Mouse (Mus musculus): ENCODE results near the gene Nfib. TPM values are rescaled to one million over a fixed set of nuclear protein-coding genes. Genes with fewer than 3 reads are reported as not detected.

Gene Nfib
- polyA plus RNA-seq, 2 experiments, result 57.3 to 126 TPM

DNA sequence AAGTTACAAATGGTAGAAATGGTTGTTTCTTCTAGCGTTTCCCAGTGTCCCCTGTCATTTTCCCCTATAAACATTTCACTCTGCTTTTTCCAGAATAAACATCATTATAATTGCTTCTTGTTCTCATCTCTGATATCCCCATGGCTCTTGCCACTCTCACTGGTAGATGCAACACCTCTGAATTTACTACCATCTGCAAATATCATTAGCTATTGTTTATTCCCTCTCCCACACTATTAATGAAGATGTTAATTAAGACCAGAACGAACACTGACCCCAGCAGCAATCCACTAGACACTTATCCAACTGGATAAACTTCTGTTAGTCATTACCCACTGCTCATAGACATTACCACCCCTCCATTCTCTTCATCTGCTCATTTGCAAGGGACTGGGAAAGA is 176.6 kb downstream of the Nfib start:
- Histone ChIP-seq H3K4me3 (replicated peaks; ENCODE audit: low read length) (no peak overlapping the region), H3K4me1 (ENCODE audit: control insufficient read depth, insufficient read depth, low read length) (peaks cover 14% of the 10 kb centered on the region), H3K36me3 (ENCODE audit: control insufficient read depth, insufficient read depth, low read length) (no peaks in the 10 kb centered on the region), H3K27ac (replicated peaks; ENCODE audit: low read depth, low read length) (no peak overlapping the region), H3K9ac (ENCODE audit: low read depth, low read length, severe bottlenecking) (no peak overlapping the region), H3K27me3 (ENCODE audit: control insufficient read depth, insufficient read depth, low read length) (no peaks in the 10 kb centered on the region), H3K4me2 (replicated peaks; ENCODE audit: low read depth, low read length, severe bottlenecking) (no peak overlapping the region), H3K9me3 (ENCODE audit: control insufficient read depth, low read length) (no peaks in the 10 kb centered on the region)
- no peak for ATAC-seq (ENCODE audit: low FRiP score, low read depth)
- WGBS, result 35% methylated on average over 2 of the region's 2 CpGs
- DNase-seq (ENCODE audit: low spot score), result no peak
- TF ChIP-seq POLR2A (IDR thresholded peaks at IDR 0.05; ENCODE audit: borderline replicate concordance, extremely low read depth, insufficient read depth, insufficient read length), result no peak

DNA sequence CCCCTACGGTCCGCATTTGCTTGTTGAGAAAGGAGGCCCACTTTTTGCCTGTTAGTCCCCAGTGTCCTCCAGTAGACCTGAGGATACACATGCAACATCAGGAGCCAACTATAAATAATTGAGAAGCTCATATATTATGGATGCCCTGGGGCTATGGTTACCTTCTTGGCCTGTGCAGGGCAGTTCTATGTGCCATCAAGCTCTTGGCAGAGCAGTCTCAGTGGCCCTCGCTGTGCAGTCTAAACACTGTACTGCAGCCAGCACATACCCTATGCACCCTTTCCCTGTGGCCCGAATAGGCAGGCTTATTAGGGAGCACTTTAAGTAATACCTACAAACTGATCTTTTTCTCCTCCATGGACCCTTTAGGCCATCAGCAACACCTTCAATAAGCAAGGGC is 185.6 kb downstream of the Nfib start:
- Histone ChIP-seq H3K27me3 (ENCODE audit: control insufficient read depth, insufficient read depth, low read length) (no peaks in the 10 kb centered on the region), H3K4me3 (replicated peaks; ENCODE audit: low read length) (no peak overlapping the region), H3K36me3 (ENCODE audit: control insufficient read depth, insufficient read depth, low read length) (no peaks in the 10 kb centered on the region), H3K4me1 (ENCODE audit: control insufficient read depth, insufficient read depth, low read length) (no peaks in the 10 kb centered on the region), H3K4me2 (replicated peaks; ENCODE audit: low read depth, low read length, severe bottlenecking) (no peak overlapping the region), H3K9ac (ENCODE audit: low read depth, low read length, severe bottlenecking) (no peak overlapping the region), H3K9me3 (ENCODE audit: control insufficient read depth, low read length) (no peaks in the 10 kb centered on the region), H3K27ac (replicated peaks; ENCODE audit: low read depth, low read length) (no peak overlapping the region)
- DNase-seq (ENCODE audit: low spot score) (no peak), ATAC-seq (ENCODE audit: low FRiP score, low read depth) (no peak)
- 79% methylated on average over 4 of the region's 4 CpGs for WGBS
- TF ChIP-seq POLR2A (IDR thresholded peaks at IDR 0.05; ENCODE audit: borderline replicate concordance, extremely low read depth, insufficient read depth, insufficient read length), result no peak

DNA sequence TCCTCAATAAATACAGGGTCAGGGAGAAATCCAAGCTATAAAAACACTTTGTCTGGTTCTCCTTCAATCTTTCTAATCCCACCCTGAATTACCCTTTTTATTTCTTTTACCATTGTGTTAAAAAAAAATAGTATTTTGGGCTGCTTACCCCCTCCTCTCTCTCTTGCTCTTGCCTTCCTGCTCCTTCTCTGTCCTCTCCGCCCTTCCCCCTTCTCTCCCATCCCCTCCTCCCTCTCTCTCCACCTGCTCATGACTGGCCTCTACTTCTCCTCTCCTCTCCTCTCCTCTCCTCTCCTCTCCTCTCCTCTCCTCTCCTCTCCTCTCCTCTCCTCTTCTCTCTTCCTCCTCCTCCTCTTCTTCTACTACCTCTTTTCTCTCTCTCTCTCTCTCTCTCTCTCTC is 187.4 kb downstream of the Nfib start:
- H3K9me3 ChIP-seq (ENCODE audit: control insufficient read depth, low read length), result no peaks in the 10 kb centered on the region
- no peaks in the 10 kb centered on the region for H3K36me3 ChIP-seq (ENCODE audit: control insufficient read depth, insufficient read depth, low read length)
- no peak overlapping the region for H3K4me3 ChIP-seq (replicated peaks; ENCODE audit: low read length)
- ATAC-seq (ENCODE audit: low FRiP score, low read depth), result no peak
- H3K9ac ChIP-seq (ENCODE audit: low read depth, low read length, severe bottlenecking), result no peak overlapping the region
- no peak overlapping the region for H3K4me2 ChIP-seq (replicated peaks; ENCODE audit: low read depth, low read length, severe bottlenecking)
- no peak overlapping the region for H3K27ac ChIP-seq (replicated peaks; ENCODE audit: low read depth, low read length)
- H3K4me1 ChIP-seq (ENCODE audit: control insufficient read depth, insufficient read depth, low read length), result no peaks in the 10 kb centered on the region
- TF ChIP-seq POLR2A (IDR thresholded peaks at IDR 0.05; ENCODE audit: borderline replicate concordance, extremely low read depth, insufficient read depth, insufficient read length), result no peak
- H3K27me3 ChIP-seq (ENCODE audit: control insufficient read depth, insufficient read depth, low read length), result no peaks in the 10 kb centered on the region
- DNase-seq (ENCODE audit: low spot score), result no peak
- WGBS, result 65% methylated on average over 1 of the region's 1 CpGs

DNA sequence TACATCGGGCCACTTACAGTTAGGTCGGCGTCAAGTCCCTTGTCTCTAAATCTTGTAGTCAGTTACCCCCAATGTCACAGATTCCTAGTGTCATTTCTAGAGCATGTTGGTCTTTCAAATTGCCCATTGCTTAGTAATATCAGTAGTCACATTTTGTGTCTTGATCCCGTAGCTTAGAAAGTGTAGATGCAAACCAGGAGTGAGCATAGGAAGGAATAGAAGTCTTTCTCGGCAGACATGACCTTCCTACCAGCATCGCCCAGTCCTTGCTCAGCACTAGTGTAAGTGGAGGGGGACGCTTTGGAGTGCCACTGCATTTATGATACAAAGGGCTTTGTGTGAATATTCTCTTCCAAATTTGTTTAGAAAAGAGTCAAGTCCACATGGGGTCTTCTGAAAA is 188.2 kb downstream of the Nfib start:
- no peak overlapping the region for H3K4me2 ChIP-seq (replicated peaks; ENCODE audit: low read depth, low read length, severe bottlenecking)
- H3K9ac ChIP-seq (ENCODE audit: low read depth, low read length, severe bottlenecking), result no peak overlapping the region
- DNase-seq (ENCODE audit: low spot score), result no peak
- no peaks in the 10 kb centered on the region for H3K9me3 ChIP-seq (ENCODE audit: control insufficient read depth, low read length)
- H3K4me1 ChIP-seq (ENCODE audit: control insufficient read depth, insufficient read depth, low read length), result peaks cover 2% of the 10 kb centered on the region; the same call in 1 of the 2 replicates
- H3K4me3 ChIP-seq (replicated peaks; ENCODE audit: low read length), result no peak overlapping the region
- no peak for ATAC-seq (ENCODE audit: low FRiP score, low read depth)
- WGBS, result 81% methylated on average over 7 of the region's 7 CpGs
- H3K27me3 ChIP-seq (ENCODE audit: control insufficient read depth, insufficient read depth, low read length), result no peaks in the 10 kb centered on the region
- no peak overlapping the region for H3K27ac ChIP-seq (replicated peaks; ENCODE audit: low read depth, low read length)
- H3K36me3 ChIP-seq (ENCODE audit: control insufficient read depth, insufficient read depth, low read length), result no peaks in the 10 kb centered on the region
- no peak for TF ChIP-seq POLR2A (IDR thresholded peaks at IDR 0.05; ENCODE audit: borderline replicate concordance, extremely low read depth, insufficient read depth, insufficient read length)

DNA sequence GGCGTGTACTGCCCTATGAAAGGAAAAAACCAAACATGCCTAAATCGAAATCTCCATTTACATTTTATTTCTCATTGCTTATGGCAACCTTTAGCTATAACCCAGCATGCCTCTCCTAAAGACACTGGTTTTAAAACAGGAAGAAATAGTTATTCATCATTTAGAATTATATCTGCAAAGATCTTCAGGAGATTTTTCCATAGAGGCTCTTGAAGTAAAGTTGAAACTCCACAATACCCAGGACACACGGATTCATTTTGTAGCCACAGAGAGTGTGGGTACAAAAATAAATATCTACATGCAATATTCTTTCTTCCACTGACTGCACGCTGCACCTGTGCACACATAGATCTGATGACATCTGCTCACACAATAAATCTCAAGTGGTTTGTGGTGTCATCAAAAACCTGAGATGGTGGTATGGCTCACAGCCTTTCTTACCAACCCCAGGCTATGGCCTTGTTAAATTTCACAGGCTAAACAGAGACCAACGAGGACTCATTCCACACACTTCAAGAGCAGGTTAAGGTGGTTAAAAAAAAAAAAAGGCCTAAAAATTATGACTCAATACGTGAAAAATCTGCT is 189.2 kb downstream of the Nfib start:
- 64% methylated on average over 6 of the region's 6 CpGs for WGBS

DNA sequence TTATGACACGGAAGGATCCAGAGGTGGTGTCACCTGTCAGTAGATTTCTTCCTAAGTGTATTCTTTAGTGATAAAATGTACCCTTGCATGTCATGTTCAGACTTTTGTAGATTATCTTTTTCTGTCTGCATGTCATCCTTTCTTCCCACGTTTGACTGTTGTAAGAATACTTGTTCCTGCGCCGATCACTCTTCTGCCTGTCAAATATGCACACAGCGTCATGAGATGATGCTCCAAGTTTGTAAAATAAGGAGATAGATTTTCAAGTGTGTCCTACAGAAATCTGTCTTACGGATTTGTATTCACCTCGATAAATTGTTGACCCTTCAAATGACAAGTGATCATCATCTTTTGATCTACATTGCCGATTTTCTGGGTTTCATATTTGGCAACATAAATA is 190.6 kb downstream of the Nfib start:
- no peak for DNase-seq (ENCODE audit: low spot score)
- Histone ChIP-seq H3K36me3 (ENCODE audit: control insufficient read depth, insufficient read depth, low read length) (no peaks in the 10 kb centered on the region), H3K4me3 (replicated peaks; ENCODE audit: low read length) (no peak overlapping the region), H3K9me3 (ENCODE audit: control insufficient read depth, low read length) (no peaks in the 10 kb centered on the region), H3K4me1 (ENCODE audit: control insufficient read depth, insufficient read depth, low read length) (peaks cover 21% of the 10 kb centered on the region), H3K4me2 (replicated peaks; ENCODE audit: low read depth, low read length, severe bottlenecking) (no peak overlapping the region), H3K27me3 (ENCODE audit: control insufficient read depth, insufficient read depth, low read length) (no peaks in the 10 kb centered on the region), H3K27ac (replicated peaks; ENCODE audit: low read depth, low read length) (no peak overlapping the region), H3K9ac (ENCODE audit: low read depth, low read length, severe bottlenecking) (no peak overlapping the region)
- TF ChIP-seq POLR2A (IDR thresholded peaks at IDR 0.05; ENCODE audit: borderline replicate concordance, extremely low read depth, insufficient read depth, insufficient read length), result no peak
- no peak for ATAC-seq (ENCODE audit: low FRiP score, low read depth)
- WGBS, result 87% methylated on average over 8 of the region's 8 CpGs

More for the DNA sequence above, 189.2 kb downstream of the Nfib start:
- ATAC-seq (ENCODE audit: low FRiP score, low read depth), result no peak
- no peak for TF ChIP-seq POLR2A (IDR thresholded peaks at IDR 0.05; ENCODE audit: borderline replicate concordance, extremely low read depth, insufficient read depth, insufficient read length)
- no peaks in the 10 kb centered on the region for H3K9me3 ChIP-seq (ENCODE audit: control insufficient read depth, low read length)
- H3K9ac ChIP-seq (ENCODE audit: low read depth, low read length, severe bottlenecking), result no peak overlapping the region
- DNase-seq (ENCODE audit: low spot score), result no peak
- no peak overlapping the region for H3K4me2 ChIP-seq (replicated peaks; ENCODE audit: low read depth, low read length, severe bottlenecking)
- H3K36me3 ChIP-seq (ENCODE audit: control insufficient read depth, insufficient read depth, low read length), result no peaks in the 10 kb centered on the region
- no peak overlapping the region for H3K27ac ChIP-seq (replicated peaks; ENCODE audit: low read depth, low read length)
- peaks cover 11% of the 10 kb centered on the region for H3K4me1 ChIP-seq (ENCODE audit: control insufficient read depth, insufficient read depth, low read length)
- H3K27me3 ChIP-seq (ENCODE audit: control insufficient read depth, insufficient read depth, low read length), result no peaks in the 10 kb centered on the region
- H3K4me3 ChIP-seq (replicated peaks; ENCODE audit: low read length), result no peak overlapping the region

All from limb, embryonic 14.5 days (tissue).